Mouse (Mus musculus): Measurements from ENCODE around the gene Cad. TPM values are rescaled to one million over a fixed set of nuclear protein-coding genes. Genes with fewer than 3 reads are reported as not detected.
A peak's percentile ranks its signal among the peaks of the same experiment; 100 is the strongest.

Gene Cad
- polyA plus RNA-seq, 1 experiment from 2014 or later = 4.2 TPM

- Histone ChIP-seq H3K36me3 (replicated peaks; ENCODE audit: insufficient read depth, low read length) (peaks cover 15% of the 10 kb centered on the region), H3K4me1 (ENCODE audit: insufficient read depth) (peaks cover 3% of the 10 kb centered on the region; the same call in 1 of the 2 replicates), H3K9ac (replicated peaks) (no peak overlapping the region), H3K4me2 (ENCODE audit: low read depth, low read length) (no peak overlapping the region), H3K27me3 (ENCODE audit: insufficient read depth, low read length) (0 out of 2 replicates have a peak, but pooled peaks cover 3% of the 10 kb centered on the region), H3K4me3 (ENCODE audit: low read depth, low read length) (no peak overlapping the region), H3K27ac (ENCODE audit: low read depth) (no peak overlapping the region), H3K9me3 (ENCODE audit: low read length) (no peaks in the 10 kb centered on the region)
- WGBS (ENCODE audit: insufficient replicate concordance) = 75% methylated on average over 13 of the region's 13 CpGs
- ATAC-seq (no peak), DNase-seq (no peak)
- no peak for TF ChIP-seq EP300 (IDR thresholded peaks at IDR 0.05; ENCODE audit: low read depth)
- no peak for TF ChIP-seq CTCF (IDR thresholded peaks at IDR 0.05; ENCODE audit: low read depth)
Measured at GRCm38 (mm10) chr5:31080059-31080794, 25.6 kb downstream of the Cad start.

- H3K4me1 ChIP-seq (ENCODE audit: insufficient read depth) = peaks cover 3% of the 10 kb centered on the region; the same call in 1 of the 2 replicates
- DNase-seq (no peak), ATAC-seq (no peak)
- TF ChIP-seq EP300 (IDR thresholded peaks at IDR 0.05; ENCODE audit: low read depth) = no peak
- TF ChIP-seq CTCF (IDR thresholded peaks at IDR 0.05; ENCODE audit: low read depth) = no peak
- H3K27ac ChIP-seq (ENCODE audit: low read depth) = no peak overlapping the region
- peaks cover 10% of the 10 kb centered on the region for H3K36me3 ChIP-seq (replicated peaks; ENCODE audit: insufficient read depth, low read length)
- H3K9ac ChIP-seq (replicated peaks) = no peak overlapping the region
- H3K9me3 ChIP-seq (ENCODE audit: low read length) = no peaks in the 10 kb centered on the region
- no peak overlapping the region for H3K4me3 ChIP-seq (ENCODE audit: low read depth, low read length)
- 60% methylated on average over 3 of the region's 3 CpGs for WGBS (ENCODE audit: insufficient replicate concordance)
- H3K27me3 ChIP-seq (ENCODE audit: insufficient read depth, low read length) = 0 out of 2 replicates have a peak, but pooled peaks cover 3% of the 10 kb centered on the region
- H3K4me2 ChIP-seq (ENCODE audit: low read depth, low read length) = no peak overlapping the region
Measured at GRCm38 (mm10) chr5:31080795-31081164, 26.2 kb downstream of the Cad start.

GRCm38 (mm10) chr5:31081386-31081785 is 26.8 kb downstream of the Cad start:
- Histone ChIP-seq H3K27me3 (ENCODE audit: insufficient read depth, low read length) (0 out of 2 replicates have a peak, but pooled peaks cover 3% of the 10 kb centered on the region), H3K4me2 (ENCODE audit: low read depth, low read length) (no peak overlapping the region), H3K9ac (replicated peaks) (no peak overlapping the region), H3K9me3 (ENCODE audit: low read length) (no peaks in the 10 kb centered on the region), H3K4me3 (ENCODE audit: low read depth, low read length) (no peak overlapping the region), H3K27ac (ENCODE audit: low read depth) (no peak overlapping the region), H3K4me1 (ENCODE audit: insufficient read depth) (peaks cover 3% of the 10 kb centered on the region; the same call in 1 of the 2 replicates), H3K36me3 (replicated peaks; ENCODE audit: insufficient read depth, low read length) (peaks cover 7% of the 10 kb centered on the region)
- peak; percentile 62 for DNase-seq
- 81% methylated on average over 3 of the region's 3 CpGs for WGBS (ENCODE audit: insufficient replicate concordance)
- peak; percentile 32; the same call in 1 of the 2 replicates for ATAC-seq
- TF ChIP-seq EP300 (IDR thresholded peaks at IDR 0.05; ENCODE audit: low read depth) = no peak
- peak; percentile 80 for TF ChIP-seq CTCF (IDR thresholded peaks at IDR 0.05; ENCODE audit: low read depth)

GRCm38 (mm10) chr5:31082355-31082754 is 27.8 kb downstream of the Cad start:
- TF ChIP-seq CTCF (IDR thresholded peaks at IDR 0.05; ENCODE audit: low read depth) = peak; percentile 79
- TF ChIP-seq EP300 (IDR thresholded peaks at IDR 0.05; ENCODE audit: low read depth) = no peak
- Histone ChIP-seq H3K4me3 (ENCODE audit: low read depth, low read length) (no peak overlapping the region), H3K4me1 (ENCODE audit: insufficient read depth) (peaks cover 3% of the 10 kb centered on the region; the same call in 1 of the 2 replicates), H3K27me3 (ENCODE audit: insufficient read depth, low read length) (0 out of 2 replicates have a peak, but pooled peaks cover 3% of the 10 kb centered on the region), H3K27ac (ENCODE audit: low read depth) (no peak overlapping the region), H3K4me2 (ENCODE audit: low read depth, low read length) (peak overlapping the region; percentile 47), H3K9me3 (ENCODE audit: low read length) (no peaks in the 10 kb centered on the region), H3K36me3 (replicated peaks; ENCODE audit: insufficient read depth, low read length) (peaks cover 6% of the 10 kb centered on the region; the same call in 1 of the 2 replicates), H3K9ac (replicated peaks) (no peak overlapping the region)
- DNase-seq (peak; percentile 77), ATAC-seq (peak; percentile 54)
- WGBS (ENCODE audit: insufficient replicate concordance) = 15% methylated on average over 5 of the region's 5 CpGs

- no peak overlapping the region for H3K9ac ChIP-seq (replicated peaks)
- peaks cover 3% of the 10 kb centered on the region; the same call in 1 of the 2 replicates for H3K4me1 ChIP-seq (ENCODE audit: insufficient read depth)
- TF ChIP-seq CTCF (IDR thresholded peaks at IDR 0.05; ENCODE audit: low read depth) (no peak), EP300 (IDR thresholded peaks at IDR 0.05; ENCODE audit: low read depth) (no peak)
- H3K36me3 ChIP-seq (replicated peaks; ENCODE audit: insufficient read depth, low read length) = 0 out of 2 replicates have a peak, but pooled peaks cover 1% of the 10 kb centered on the region
- H3K27ac ChIP-seq (ENCODE audit: low read depth) = no peak overlapping the region
- 0 out of 2 replicates have a peak, but pooled peaks cover 3% of the 10 kb centered on the region for H3K27me3 ChIP-seq (ENCODE audit: insufficient read depth, low read length)
- peak overlapping the region; percentile 47 for H3K4me2 ChIP-seq (ENCODE audit: low read depth, low read length)
- no peak overlapping the region for H3K4me3 ChIP-seq (ENCODE audit: low read depth, low read length)
- 28% methylated on average over 12 of the region's 12 CpGs for WGBS (ENCODE audit: insufficient replicate concordance)
- no peak for DNase-seq
- no peak for ATAC-seq
- H3K9me3 ChIP-seq (ENCODE audit: low read length) = no peaks in the 10 kb centered on the region
Measured at GRCm38 (mm10) chr5:31082935-31083625, 28.5 kb downstream of the Cad start.

GRCm38 (mm10) chr5:31083949-31084348 is 29.4 kb downstream of the Cad start:
- Histone ChIP-seq H3K36me3 (replicated peaks; ENCODE audit: insufficient read depth, low read length) (no peaks in the 10 kb centered on the region), H3K4me3 (ENCODE audit: low read depth, low read length) (no peak overlapping the region), H3K4me1 (ENCODE audit: insufficient read depth) (peaks cover 3% of the 10 kb centered on the region; the same call in 1 of the 2 replicates), H3K27ac (ENCODE audit: low read depth) (no peak overlapping the region), H3K9ac (replicated peaks) (no peak overlapping the region), H3K9me3 (ENCODE audit: low read length) (no peaks in the 10 kb centered on the region), H3K4me2 (ENCODE audit: low read depth, low read length) (no peak overlapping the region), H3K27me3 (ENCODE audit: insufficient read depth, low read length) (0 out of 2 replicates have a peak, but pooled peaks cover 3% of the 10 kb centered on the region)
- DNase-seq (no peak), ATAC-seq (peak; percentile 40; the same call in 1 of the 2 replicates)
- 39% methylated on average over 8 of the region's 8 CpGs for WGBS (ENCODE audit: insufficient replicate concordance)
- TF ChIP-seq CTCF (IDR thresholded peaks at IDR 0.05; ENCODE audit: low read depth) (no peak), EP300 (IDR thresholded peaks at IDR 0.05; ENCODE audit: low read depth) (no peak)

All from liver, postnatal 0 days (tissue).